Mouse (Mus musculus) liver, adult 2 months (tissue): ENCODE results near the gene Plppr2. TPM values are rescaled to one million over a fixed set of nuclear protein-coding genes. Genes with fewer than 3 reads are reported as not detected.
A peak's percentile ranks its signal among the peaks of the same experiment; 100 is the strongest.

ENCODE experiments used
- DNase-seq: peaks from one replicate; pipeline ENCODE4 v3.0.0-alpha.2; 2011; ENCODE audit warnings: low read depth, low spot score; ENCODE audit errors: extremely low read depth
- H3K27ac ChIP-seq: fragments of 200-500 bp; replicated peaks from 2 replicates; pipeline ENCODE4 v1.5.1; 2012; ENCODE audit warnings: low read depth, mild to moderate bottlenecking, control low read depth, inconsistent platforms, low read length; ENCODE audit not compliant: insufficient read depth
- H3K27me3 ChIP-seq: fragments of 200-500 bp; 2 replicates; pipeline ENCODE4 v1.6.1; 2012; ENCODE audit warnings: mild to moderate bottlenecking, moderate library complexity, low read length, inconsistent platforms; ENCODE audit not compliant: control insufficient read depth, insufficient read depth
- H3K36me3 ChIP-seq: fragments of 200-500 bp; 2 replicates; pipeline ENCODE4 v1.6.1; 2012; ENCODE audit warnings: low read length, inconsistent platforms; ENCODE audit not compliant: control insufficient read depth, insufficient read depth
- H3K4me1 ChIP-seq: fragments of 200-500 bp; 2 replicates; pipeline ENCODE4 v1.6.1; 2011; ENCODE audit warnings: low read length; ENCODE audit not compliant: control insufficient read depth, insufficient read depth
- H3K4me3 ChIP-seq: fragments of 200-500 bp; 2 replicates; pipeline ENCODE4 v1.5.1; 2011; ENCODE audit warnings: low read depth, mild to moderate bottlenecking, control low read depth, low read length, moderate library complexity; ENCODE audit not compliant: insufficient read depth
- H3K79me2 ChIP-seq: fragments of 200-500 bp; 2 replicates; pipeline ENCODE4 v1.6.1; 2012; ENCODE audit warnings: inconsistent platforms, mild to moderate bottlenecking, low read length, moderate library complexity; ENCODE audit not compliant: control insufficient read depth, insufficient read depth
- H3K9ac ChIP-seq: fragments of 200-500 bp; 2 replicates; pipeline ENCODE4 v1.6.1; 2012; ENCODE audit warnings: low read depth, mild to moderate bottlenecking, control low read depth, inconsistent platforms, low read length
- CTCF ChIP-seq: fragments of 200-500 bp; IDR thresholded peaks from 2 replicates; pipeline ENCODE4 v1.5.1; 2011; ENCODE audit warnings: low read depth, low read length, control low read depth
- POLR2A ChIP-seq: fragments of 200-500 bp; IDR thresholded peaks from 2 replicates; pipeline ENCODE4 v1.6.1; 2011; ENCODE audit warnings: low read length, control low read depth; ENCODE audit not compliant: insufficient read depth; ENCODE audit errors: extremely low read depth
- WGBS: fragments of 180-500 bp; shearing (Covaris S2); methylation state at CpG from one replicate; pipeline ENCODE4 v1.1.7; 2018; 5-methylcytosine and 5-hydroxymethylcytosine counted together
- polyA plus RNA-seq: library from polyadenylated mRNA; depleted of rRNA; stranded (reverse); fragments of >200 nt; gene quantifications from 2 replicates; pipeline ENCODE4 v1.2.3, GENCODE M21; 2012
- total RNA-seq: library from RNA; depleted of rRNA; stranded (reverse); fragments of >200 nt; gene quantifications from 2 replicates; pipeline ENCODE4 v1.2.3, GENCODE M21; 2014

Plppr2 gene
- total and polyA plus RNA-seq, 2 experiments, result 0.74 to 14.6 TPM

GRCm38 (mm10) chr9:21960135-21960534, 23.3 kb downstream of the Plppr2 start:
- no peak overlapping the region; the same call in 1 of the 2 replicates for H3K27ac ChIP-seq
- DNase-seq, result peak; percentile 26
- H3K4me1 ChIP-seq, result no peaks in the 10 kb centered on the region
- peaks cover 6% of the 10 kb centered on the region for H3K27me3 ChIP-seq
- 63% methylated on average over 9 of the region's 9 CpGs for WGBS
- H3K4me3 ChIP-seq, result no peak overlapping the region
- TF ChIP-seq CTCF (no peak), POLR2A (no peak)
- no peaks in the 10 kb centered on the region for H3K36me3 ChIP-seq
- H3K9ac ChIP-seq, result no peak overlapping the region
- H3K79me2 ChIP-seq, result no peaks in the 10 kb centered on the region

GRCm38 (mm10) chr9:21960558-21961208, 23.9 kb downstream of the Plppr2 start:
- H3K4me3 ChIP-seq, result no peak overlapping the region
- H3K9ac ChIP-seq, result no peak overlapping the region
- H3K27ac ChIP-seq, result no peak overlapping the region; the same call in 1 of the 2 replicates
- no peak for DNase-seq
- H3K36me3 ChIP-seq, result no peaks in the 10 kb centered on the region
- no peaks in the 10 kb centered on the region for H3K79me2 ChIP-seq
- H3K27me3 ChIP-seq, result peaks cover 6% of the 10 kb centered on the region
- no peaks in the 10 kb centered on the region for H3K4me1 ChIP-seq
- TF ChIP-seq CTCF, result no peak
- no peak for TF ChIP-seq POLR2A
- 28% methylated on average over 26 of the region's 26 CpGs for WGBS

GRCm38 (mm10) chr9:21961366-21961980, 24.6 kb downstream of the Plppr2 start:
- H3K4me1 ChIP-seq, result no peaks in the 10 kb centered on the region
- H3K27me3 ChIP-seq, result peaks cover 6% of the 10 kb centered on the region
- peak overlapping the region; percentile 56; the same call in 1 of the 2 replicates for H3K4me3 ChIP-seq
- H3K27ac ChIP-seq, result no peak overlapping the region
- no peaks in the 10 kb centered on the region for H3K79me2 ChIP-seq
- 19% methylated on average over 35 of the region's 35 CpGs for WGBS
- DNase-seq, result no peak
- no peak overlapping the region for H3K9ac ChIP-seq
- no peak for TF ChIP-seq CTCF
- no peak for TF ChIP-seq POLR2A
- no peaks in the 10 kb centered on the region for H3K36me3 ChIP-seq

- H3K4me1 ChIP-seq, result no peaks in the 10 kb centered on the region
- no peaks in the 10 kb centered on the region for H3K36me3 ChIP-seq
- H3K9ac ChIP-seq, result peak overlapping the region; percentile 19; the same call in 1 of the 2 replicates
- peaks cover 6% of the 10 kb centered on the region for H3K27me3 ChIP-seq
- no peak overlapping the region for H3K27ac ChIP-seq
- peak overlapping the region; percentile 56 for H3K4me3 ChIP-seq
- WGBS, result 3% methylated on average over 15 of the region's 15 CpGs
- H3K79me2 ChIP-seq, result no peaks in the 10 kb centered on the region
- DNase-seq, result no peak
- TF ChIP-seq CTCF, result no peak
- no peak for TF ChIP-seq POLR2A
Observed at GRCm38 (mm10) chr9:21962010-21962409, 25.2 kb downstream of the Plppr2 start.

- H3K4me3 ChIP-seq, result peak overlapping the region; percentile 56
- 4% methylated on average over 34 of the region's 34 CpGs for WGBS
- H3K36me3 ChIP-seq, result no peaks in the 10 kb centered on the region
- H3K27ac ChIP-seq, result no peak overlapping the region; the same call in 1 of the 2 replicates
- H3K9ac ChIP-seq, result peak overlapping the region; percentile 46
- TF ChIP-seq POLR2A (no peak), CTCF (peak; percentile 15; the same call in 1 of the 2 replicates)
- DNase-seq, result no peak
- no peaks in the 10 kb centered on the region for H3K4me1 ChIP-seq
- no peaks in the 10 kb centered on the region for H3K79me2 ChIP-seq
- peaks cover 6% of the 10 kb centered on the region for H3K27me3 ChIP-seq
Observed at GRCm38 (mm10) chr9:21962416-21963059, 25.7 kb downstream of the Plppr2 start.

GRCm38 (mm10) chr9:21963417-21963816, 26.6 kb downstream of the Plppr2 start, which contains the start of gene Epor:
Gene Epor (minus strand): TSS chr9:21963506.
- H3K36me3 ChIP-seq, result no peaks in the 10 kb centered on the region
- no peak for DNase-seq
- H3K27me3 ChIP-seq, result peaks cover 6% of the 10 kb centered on the region
- H3K4me1 ChIP-seq, result no peaks in the 10 kb centered on the region
- H3K27ac ChIP-seq, result peak within 1 kb of the TSS; percentile 16
- TF ChIP-seq POLR2A (no peak), CTCF (no peak)
- WGBS, result 52% methylated on average over 8 of the region's 8 CpGs
- H3K9ac ChIP-seq, result peak within 1 kb of the TSS; percentile 46
- H3K79me2 ChIP-seq, result no peaks in the 10 kb centered on the region
- peak within 1 kb of the TSS; percentile 56 for H3K4me3 ChIP-seq
